Mouse (Mus musculus) layer of hippocampus, postnatal 10 days (tissue): Measurements from ENCODE around the gene Ggt1. TPM values are rescaled to one million over a fixed set of nuclear protein-coding genes. Genes with fewer than 3 reads are reported as not detected.
"Not testable (repeated sequence)": the region's sequence is repeated elsewhere in the genome, so short reads cannot be mapped to it uniquely, and the experiment has no call there.

Experiments
- DNase-seq, 2 experiments: peaks; one replicate each; pipeline ENCODE4 v3.0.0; 2021; ENCODE audit warnings: low spot score in 2 of 2
- total RNA-seq, 2 experiments: library from RNA; stranded (reverse); gene quantifications; 2 replicates each; pipeline ENCODE4 v1.2.3; 2021

Gene Ggt1
- total RNA-seq, 2 experiments from 2014 or later: 2.7 to 3.7 TPM

GRCm38 (mm10) chr10:75548486-75548885, 12.9 kb upstream of the Ggt1 start:
- no peak for DNase-seq

- no peak for DNase-seq
Observed at GRCm38 (mm10) chr10:75549886-75550285, 11.5 kb upstream of the Ggt1 start.

- no peak for DNase-seq
Observed at GRCm38 (mm10) chr10:75551175-75551574, 10.2 kb upstream of the Ggt1 start.

GRCm38 (mm10) chr10:75552106-75552505, 9.3 kb upstream of the Ggt1 start:
- no peak for DNase-seq

- DNase-seq: no peak
Observed at GRCm38 (mm10) chr10:75552701-75553450, 8.5 kb upstream of the Ggt1 start.

GRCm38 (mm10) chr10:75554090-75554489, 7.3 kb upstream of the Ggt1 start:
- no peak for DNase-seq

GRCm38 (mm10) chr10:75555557-75555956, 5.8 kb upstream of the Ggt1 start:
- DNase-seq: no peak

GRCm38 (mm10) chr10:75556026-75556425, 5.4 kb upstream of the Ggt1 start:
- peak; percentile 79 to 82 for DNase-seq

- peak; percentile 36 to 51 for DNase-seq
Observed at GRCm38 (mm10) chr10:75558515-75558914, 2.9 kb upstream of the Ggt1 start.

- DNase-seq: peak in 1 of 2 experiments; percentile 36
Observed at GRCm38 (mm10) chr10:75559041-75559675, 2.2 kb upstream of the Ggt1 start.

GRCm38 (mm10) chr10:75559676-75560548, 1.5 kb upstream of the Ggt1 start, which contains the start of gene Lrrc75b:
Gene Lrrc75b, minus strand, starts transcription at chr10:75560330.
- DNase-seq: peak; percentile 55 to 64

GRCm38 (mm10) chr10:75560549-75560899, 880 bp upstream of the Ggt1 start:
- DNase-seq: no peak

- DNase-seq: no peak
Observed at GRCm38 (mm10) chr10:75562596-75562995, 1.2 kb downstream of the Ggt1 start.

GRCm38 (mm10) chr10:75564687-75565265, 3.4 kb downstream of the Ggt1 start:
- no peak for DNase-seq

- no peak for DNase-seq
Observed at GRCm38 (mm10) chr10:75565436-75565835, 4.0 kb downstream of the Ggt1 start.

GRCm38 (mm10) chr10:75565906-75566305, 4.5 kb downstream of the Ggt1 start:
- no peak for DNase-seq

- no peak for DNase-seq
Observed at GRCm38 (mm10) chr10:75566321-75566720, 4.9 kb downstream of the Ggt1 start.

- not testable (repeated sequence) for DNase-seq
Observed at GRCm38 (mm10) chr10:75566765-75567164, 5.4 kb downstream of the Ggt1 start.

- no peak for DNase-seq
Observed at GRCm38 (mm10) chr10:75568029-75568428, 6.6 kb downstream of the Ggt1 start.

- no peak for DNase-seq
Observed at GRCm38 (mm10) chr10:75568441-75568840, 7.0 kb downstream of the Ggt1 start.

- DNase-seq: no peak
Observed at GRCm38 (mm10) chr10:75568851-75569250, 7.4 kb downstream of the Ggt1 start.
